Mouse (Mus musculus): Measurements from ENCODE around the gene Nrbf2. TPM values are rescaled to one million over a fixed set of nuclear protein-coding genes. Genes with fewer than 3 reads are reported as not detected.

Nrbf2 gene
- polyA plus RNA-seq, 1 experiment from 2014 or later = 42.4 TPM

GRCm38 (mm10) chr10:67230439-67230838 is 54.7 kb downstream of the Nrbf2 start:
- H3K4me3 ChIP-seq = no peak overlapping the region
- H3K27ac ChIP-seq = no peak overlapping the region
- no peak for ATAC-seq (ENCODE audit: low FRiP score, low read depth)
- no peak overlapping the region for H3K9ac ChIP-seq
- no peaks in the 10 kb centered on the region for H3K27me3 ChIP-seq (replicated peaks)
- WGBS = 62% methylated on average over 6 of the region's 6 CpGs
- H3K9me3 ChIP-seq = no peaks in the 10 kb centered on the region
- peaks cover 50% of the 10 kb centered on the region for H3K36me3 ChIP-seq
- no peaks in the 10 kb centered on the region for H3K4me1 ChIP-seq
- no peak overlapping the region for H3K4me2 ChIP-seq (replicated peaks)

- no peak for ATAC-seq (ENCODE audit: low FRiP score, low read depth)
- Histone ChIP-seq H3K9me3 (no peaks in the 10 kb centered on the region), H3K9ac (no peak overlapping the region), H3K4me2 (replicated peaks) (no peak overlapping the region), H3K4me3 (no peak overlapping the region), H3K27ac (no peak overlapping the region), H3K4me1 (no peaks in the 10 kb centered on the region), H3K27me3 (replicated peaks) (no peaks in the 10 kb centered on the region), H3K36me3 (peaks cover 46% of the 10 kb centered on the region)
- 93% methylated on average over 14 of the region's 14 CpGs for WGBS
Observed at GRCm38 (mm10) chr10:67226543-67226942, 58.6 kb downstream of the Nrbf2 start.

- H3K9me3 ChIP-seq = no peaks in the 10 kb centered on the region
- H3K36me3 ChIP-seq = peaks cover 42% of the 10 kb centered on the region
- H3K4me3 ChIP-seq = no peak overlapping the region
- H3K27ac ChIP-seq = no peak overlapping the region
- ATAC-seq (ENCODE audit: low FRiP score, low read depth) = no peak
- 90% methylated on average over 7 of the region's 7 CpGs for WGBS
- H3K9ac ChIP-seq = no peak overlapping the region
- H3K4me2 ChIP-seq (replicated peaks) = no peak overlapping the region
- no peaks in the 10 kb centered on the region for H3K4me1 ChIP-seq
- H3K27me3 ChIP-seq (replicated peaks) = no peaks in the 10 kb centered on the region
Observed at GRCm38 (mm10) chr10:67226109-67226508, 59.0 kb downstream of the Nrbf2 start.

GRCm38 (mm10) chr10:67225528-67225927 is 59.6 kb downstream of the Nrbf2 start:
- WGBS = 94% methylated on average over 6 of the region's 6 CpGs
- no peak for ATAC-seq (ENCODE audit: low FRiP score, low read depth)
- peaks cover 37% of the 10 kb centered on the region for H3K36me3 ChIP-seq
- H3K9me3 ChIP-seq = no peaks in the 10 kb centered on the region
- H3K4me1 ChIP-seq = no peaks in the 10 kb centered on the region
- no peak overlapping the region for H3K9ac ChIP-seq
- H3K4me3 ChIP-seq = no peak overlapping the region
- no peaks in the 10 kb centered on the region for H3K27me3 ChIP-seq (replicated peaks)
- no peak overlapping the region for H3K27ac ChIP-seq
- H3K4me2 ChIP-seq (replicated peaks) = no peak overlapping the region

- Histone ChIP-seq H3K4me3 (no peak overlapping the region), H3K9me3 (no peaks in the 10 kb centered on the region), H3K36me3 (peaks cover 44% of the 10 kb centered on the region), H3K4me1 (no peaks in the 10 kb centered on the region), H3K9ac (no peak overlapping the region), H3K27ac (no peak overlapping the region), H3K4me2 (replicated peaks) (no peak overlapping the region), H3K27me3 (replicated peaks) (no peaks in the 10 kb centered on the region)
- 83% methylated on average over 3 of the region's 4 CpGs for WGBS
- no peak for ATAC-seq (ENCODE audit: low FRiP score, low read depth)
Observed at GRCm38 (mm10) chr10:67223942-67224341, 61.2 kb downstream of the Nrbf2 start.

- H3K27me3 ChIP-seq (replicated peaks) = no peaks in the 10 kb centered on the region
- no peak overlapping the region for H3K4me3 ChIP-seq
- peaks cover 41% of the 10 kb centered on the region for H3K36me3 ChIP-seq
- H3K27ac ChIP-seq = no peak overlapping the region
- 65% methylated on average over 5 of the region's 5 CpGs for WGBS
- H3K4me2 ChIP-seq (replicated peaks) = no peak overlapping the region
- ATAC-seq (ENCODE audit: low FRiP score, low read depth) = no peak
- H3K4me1 ChIP-seq = no peaks in the 10 kb centered on the region
- H3K9ac ChIP-seq = no peak overlapping the region
- H3K9me3 ChIP-seq = no peaks in the 10 kb centered on the region
Observed at GRCm38 (mm10) chr10:67221284-67221683, 63.8 kb downstream of the Nrbf2 start.

GRCm38 (mm10) chr10:67220251-67220650 is 64.9 kb downstream of the Nrbf2 start:
- no peak overlapping the region for H3K4me3 ChIP-seq
- no peak overlapping the region for H3K9ac ChIP-seq
- H3K27ac ChIP-seq = no peak overlapping the region
- H3K4me2 ChIP-seq (replicated peaks) = no peak overlapping the region
- H3K9me3 ChIP-seq = no peaks in the 10 kb centered on the region
- no peaks in the 10 kb centered on the region for H3K4me1 ChIP-seq
- 92% methylated on average over 4 of the region's 4 CpGs for WGBS
- no peak for ATAC-seq (ENCODE audit: low FRiP score, low read depth)
- H3K36me3 ChIP-seq = peaks cover 32% of the 10 kb centered on the region
- no peaks in the 10 kb centered on the region for H3K27me3 ChIP-seq (replicated peaks)

- H3K4me1 ChIP-seq = no peaks in the 10 kb centered on the region; the same call in 1 of the 2 replicates
- ATAC-seq (ENCODE audit: low FRiP score, low read depth) = no peak
- no peaks in the 10 kb centered on the region for H3K9me3 ChIP-seq
- H3K36me3 ChIP-seq = peaks cover 21% of the 10 kb centered on the region
- no peak overlapping the region for H3K4me2 ChIP-seq (replicated peaks)
- WGBS = 95% methylated on average over 18 of the region's 18 CpGs
- no peaks in the 10 kb centered on the region for H3K27me3 ChIP-seq (replicated peaks)
- H3K4me3 ChIP-seq = no peak overlapping the region
- H3K27ac ChIP-seq = no peak overlapping the region
- H3K9ac ChIP-seq = no peak overlapping the region
Observed at GRCm38 (mm10) chr10:67218873-67219565, 66.1 kb downstream of the Nrbf2 start.

GRCm38 (mm10) chr10:67216872-67217271 is 68.2 kb downstream of the Nrbf2 start:
- ATAC-seq (ENCODE audit: low FRiP score, low read depth) = no peak
- Histone ChIP-seq H3K27me3 (replicated peaks) (no peaks in the 10 kb centered on the region), H3K9me3 (no peaks in the 10 kb centered on the region), H3K4me2 (replicated peaks) (no peak overlapping the region), H3K4me3 (no peak overlapping the region), H3K36me3 (peaks cover 21% of the 10 kb centered on the region), H3K9ac (no peak overlapping the region), H3K27ac (no peak overlapping the region), H3K4me1 (no peaks in the 10 kb centered on the region; the same call in 1 of the 2 replicates)
- 87% methylated on average over 3 of the region's 3 CpGs for WGBS

Other genes starting within 250 kb of the Nrbf2 start
- gene Jmjd1c, start 189.2 kb downstream of the Nrbf2 start, polyA plus RNA-seq (2016; fragmentation: Nextera tagmentation; extraction: Ambion mirVana) = 63.8 and 63.9 TPM in 2 replicates
- 57.5 and 62.1 TPM in 2 replicates for gene Reep3, start 188.4 kb downstream of the Nrbf2 start, polyA plus RNA-seq (2016; fragmentation: Nextera tagmentation; extraction: Ambion mirVana)